Mouse (Mus musculus): ENCODE results near the gene Cntn5. TPM values are rescaled to one million over a fixed set of nuclear protein-coding genes. Genes with fewer than 3 reads are reported as not detected.

Gene Cntn5
- 10 to 100 TPM; 23.1 to 25.2 TPM for total RNA-seq (2021)
- long read RNA-seq, experiment 1, partial matches to known transcripts: 5 of 7 reads
- long read RNA-seq, experiment 1, other reads (novel, unspliced or antisense): 2 of 7 reads
- long read RNA-seq, experiment 2, partial matches to known transcripts: 6 of 8 reads
- long read RNA-seq, experiment 2, other reads (novel, unspliced or antisense): 2 of 8 reads

GRCm38 (mm10) chr9:10904616-10905363 is at the start of gene Cntn5:
TSS of gene Cntn5 (minus strand) at chr9:10904775.
- intact Hi-C loops (cut with DNase I): loop anchor here (5.0 to 10.0 kb wide), 3 partner anchors 182 to 1530 kb away; no protein-coding TSS in a partner anchor

GRCm38 (mm10) chr9:10950470-10950869 is 45.9 kb upstream of the Cntn5 start:
- intact Hi-C loops (cut with DNase I): no loop called here
- no peak for DNase-seq (ENCODE audit: extremely low spot score in 1 of 2, low spot score in 2 of 2)
- no peak for TF ChIP-seq CTCF (IDR thresholded peaks at IDR 0.05)
- H3K4me3 ChIP-seq: no peak overlapping the region
- no peak overlapping the region for H3K27ac ChIP-seq

More at GRCm38 (mm10) chr9:10904616-10905363, at the start of gene Cntn5:
- peak; percentile 81 to 82 for DNase-seq (ENCODE audit: extremely low spot score in 1 of 2, low spot score in 2 of 2)
- Histone ChIP-seq H3K4me3 (peak within 1 kb of the TSS; percentile 55), H3K27ac (peak within 1 kb of the TSS; percentile 86)
- TF ChIP-seq CTCF (IDR thresholded peaks at IDR 0.05): no peak

- TF ChIP-seq CTCF (IDR thresholded peaks at IDR 0.05): peak; percentile 63
These were observed 5.0 kb upstream of the Cntn5 start for GRCm38 (mm10) chr9:10909573-10909972.

GRCm38 (mm10) chr9:10905696-10906095 is 1.1 kb upstream of the Cntn5 start:
- no peak for DNase-seq (ENCODE audit: extremely low spot score in 1 of 2, low spot score in 2 of 2)
- Histone ChIP-seq H3K4me3 (peak overlapping the region; percentile 37), H3K27ac (peak overlapping the region; percentile 56)
- intact Hi-C loops (cut with DNase I): loop anchor here (5.0 to 10.0 kb wide), 2 partner anchors 578 to 1531 kb away; no protein-coding TSS in a partner anchor
- no peak; the same call in 1 of the 2 replicates for TF ChIP-seq CTCF (IDR thresholded peaks at IDR 0.05)

More at GRCm38 (mm10) chr9:10909573-10909972, 5.0 kb upstream of the Cntn5 start:
- no peak overlapping the region for H3K4me3 ChIP-seq
- no peak overlapping the region for H3K27ac ChIP-seq
- peak; percentile 59 to 69 for DNase-seq (ENCODE audit: extremely low spot score in 1 of 2, low spot score in 2 of 2)
- intact Hi-C loops (cut with DNase I): loop anchor here (5.0 to 10.0 kb wide), 2 partner anchors 582 to 1535 kb away; no protein-coding TSS in a partner anchor

- TF ChIP-seq CTCF (IDR thresholded peaks at IDR 0.05): no peak
- intact Hi-C loops (cut with DNase I): no loop called here
- no peak for DNase-seq (ENCODE audit: extremely low spot score in 1 of 2, low spot score in 2 of 2)
- Histone ChIP-seq H3K27ac (no peak overlapping the region), H3K4me3 (no peak overlapping the region)
These were observed 24.8 kb downstream of the Cntn5 start for GRCm38 (mm10) chr9:10879758-10880157.

GRCm38 (mm10) chr9:10873881-10874280 is 30.7 kb downstream of the Cntn5 start:
- intact Hi-C loops (cut with DNase I): no loop called here

GRCm38 (mm10) chr9:10856204-10856892 is 48.2 kb downstream of the Cntn5 start:
- no peak for DNase-seq (ENCODE audit: extremely low spot score in 1 of 2, low spot score in 2 of 2)
- no peak overlapping the region for H3K4me3 ChIP-seq
- H3K27ac ChIP-seq: no peak overlapping the region
- TF ChIP-seq CTCF (IDR thresholded peaks at IDR 0.05): peak; percentile 28
- intact Hi-C loops (cut with DNase I): no loop called here

More at GRCm38 (mm10) chr9:10873881-10874280, 30.7 kb downstream of the Cntn5 start:
- no peak for TF ChIP-seq CTCF (IDR thresholded peaks at IDR 0.05)
- Histone ChIP-seq H3K4me3 (no peak overlapping the region), H3K27ac (no peak overlapping the region)
- no peak for DNase-seq (ENCODE audit: extremely low spot score in 1 of 2, low spot score in 2 of 2)

- DNase-seq (ENCODE audit: extremely low spot score in 1 of 2, low spot score in 2 of 2): no peak
These were observed 87.9 kb downstream of the Cntn5 start for GRCm38 (mm10) chr9:10816711-10817110.

GRCm38 (mm10) chr9:10797158-10797557 is 107.4 kb downstream of the Cntn5 start:
- no peak for DNase-seq (ENCODE audit: extremely low spot score in 1 of 2, low spot score in 2 of 2)
- Histone ChIP-seq H3K27ac (no peak overlapping the region), H3K4me3 (no peak overlapping the region)
- intact Hi-C loops (cut with DNase I): no loop called here
- no peak for TF ChIP-seq CTCF (IDR thresholded peaks at IDR 0.05)

More at GRCm38 (mm10) chr9:10816711-10817110, 87.9 kb downstream of the Cntn5 start:
- Histone ChIP-seq H3K4me3 (no peak overlapping the region), H3K27ac (no peak overlapping the region)
- TF ChIP-seq CTCF (IDR thresholded peaks at IDR 0.05): no peak
- intact Hi-C loops (cut with DNase I): no loop called here

GRCm38 (mm10) chr9:10795102-10795501 is 109.5 kb downstream of the Cntn5 start:
- intact Hi-C loops (cut with DNase I): no loop called here
- no peak for DNase-seq (ENCODE audit: extremely low spot score in 1 of 2, low spot score in 2 of 2)
- no peak overlapping the region for H3K27ac ChIP-seq
- H3K4me3 ChIP-seq: no peak overlapping the region
- TF ChIP-seq CTCF (IDR thresholded peaks at IDR 0.05): no peak

GRCm38 (mm10) chr9:10731878-10732277 is 172.7 kb downstream of the Cntn5 start:
- H3K4me3 ChIP-seq: no peak overlapping the region
- intact Hi-C loops (cut with DNase I): no loop called here
- TF ChIP-seq CTCF (IDR thresholded peaks at IDR 0.05): no peak
- DNase-seq (ENCODE audit: extremely low spot score in 1 of 2, low spot score in 2 of 2): no peak
- no peak overlapping the region for H3K27ac ChIP-seq

GRCm38 (mm10) chr9:10724191-10724590 is 180.4 kb downstream of the Cntn5 start:
- no peak for DNase-seq (ENCODE audit: extremely low spot score in 1 of 2, low spot score in 2 of 2)
- TF ChIP-seq CTCF (IDR thresholded peaks at IDR 0.05): no peak
- Histone ChIP-seq H3K27ac (no peak overlapping the region), H3K4me3 (no peak overlapping the region)
- intact Hi-C loops (cut with DNase I): loop anchor here (5.0 kb wide), 1 partner anchor 178 kb away; the partner anchor contains the start of gene Cntn5
